Mouse (Mus musculus) B cell, adult (primary cell): ENCODE measurements around the gene Arpc3. TPM values are rescaled to one million over a fixed set of nuclear protein-coding genes. Genes with fewer than 3 reads are reported as not detected.

Experiments used
- total RNA-seq: library from RNA; stranded (reverse); gene quantifications from 4 replicates; pipeline ENCODE4 v1.2.4, GENCODE M21; 2023; ENCODE audit not compliant: inconsistent age

The Arpc3 gene
- 371 to 419 TPM (median 385 TPM) in 4 replicates for total RNA-seq

GRCm38 (mm10) chr5:122391786-122392180 lies at the start of gene Arpc3:
TSS of gene Arpc3 (plus strand) at chr5:122391878.

GRCm38 (mm10) chr5:122353807-122354491 lies 37.7 kb upstream of the Arpc3 start, which contains the start of the genes Rad9b and Vps29:
TSS of gene Rad9b (minus strand) at chr5:122354233.
TSS of gene Vps29 (plus strand) at chr5:122354369.

GRCm38 (mm10) chr5:122371591-122372191 lies 20.0 kb upstream of the Arpc3 start, which contains the start of gene Gpn3:
TSS of gene Gpn3 (plus strand) at chr5:122371876.

GRCm38 (mm10) chr5:122372192-122372769 lies 19.4 kb upstream of the Arpc3 start, which contains the start of gene Fam216a:
TSS of gene Fam216a (minus strand) at chr5:122372364.

GRCm38 (mm10) chr5:122421271-122422068 lies 29.8 kb downstream of the Arpc3 start, which contains the start of gene Anapc7:
TSS of gene Anapc7 (plus strand) at chr5:122421693.

Other genes starting within 250 kb of the Arpc3 start
- 243 to 286 TPM (median 263 TPM) in 4 replicates for gene Ppp1cc, start 233.6 kb upstream of the Arpc3 start, total RNA-seq
- 840 to 894 TPM (median 863 TPM) in 4 replicates for gene Hvcn1, start 185.1 kb upstream of the Arpc3 start, total RNA-seq
- 22.5 to 24.0 TPM (median 23.8 TPM) in 4 replicates for gene Tctn1, start 127.4 kb upstream of the Arpc3 start, total RNA-seq
- gene Pptc7, start 107.5 kb upstream of the Arpc3 start, total RNA-seq = 25.5 to 27.0 TPM (median 26.2 TPM) in 4 replicates
- gene Rad9b, start 37.6 kb upstream of the Arpc3 start, total RNA-seq = 5.3 to 7.2 TPM (median 6.9 TPM) in 4 replicates
- 42.8 to 63.4 TPM (median 56.8 TPM) in 4 replicates for gene Vps29, start 37.5 kb upstream of the Arpc3 start, total RNA-seq
- gene Gpn3, start 20.0 kb upstream of the Arpc3 start, total RNA-seq = 34.1 to 42.0 TPM (median 38.1 TPM) in 4 replicates
- 7.1 to 10.6 TPM (median 9.0 TPM) in 4 replicates for gene Fam216a, start 19.5 kb upstream of the Arpc3 start, total RNA-seq
- gene Anapc7, start 29.8 kb downstream of the Arpc3 start, total RNA-seq = 31.3 to 37.9 TPM (median 32.4 TPM) in 4 replicates
- gene Atp2a2, start 110.3 kb downstream of the Arpc3 start, total RNA-seq = 70.5 to 87.9 TPM (median 75.7 TPM) in 4 replicates
- 0.80 to 2.8 TPM (median 1.3 TPM) in 4 replicates for gene Ift81, start 222.6 kb downstream of the Arpc3 start, total RNA-seq